8 mouse cellular contexts compared by ENCODE assay signal in the genomic region with DNA sequence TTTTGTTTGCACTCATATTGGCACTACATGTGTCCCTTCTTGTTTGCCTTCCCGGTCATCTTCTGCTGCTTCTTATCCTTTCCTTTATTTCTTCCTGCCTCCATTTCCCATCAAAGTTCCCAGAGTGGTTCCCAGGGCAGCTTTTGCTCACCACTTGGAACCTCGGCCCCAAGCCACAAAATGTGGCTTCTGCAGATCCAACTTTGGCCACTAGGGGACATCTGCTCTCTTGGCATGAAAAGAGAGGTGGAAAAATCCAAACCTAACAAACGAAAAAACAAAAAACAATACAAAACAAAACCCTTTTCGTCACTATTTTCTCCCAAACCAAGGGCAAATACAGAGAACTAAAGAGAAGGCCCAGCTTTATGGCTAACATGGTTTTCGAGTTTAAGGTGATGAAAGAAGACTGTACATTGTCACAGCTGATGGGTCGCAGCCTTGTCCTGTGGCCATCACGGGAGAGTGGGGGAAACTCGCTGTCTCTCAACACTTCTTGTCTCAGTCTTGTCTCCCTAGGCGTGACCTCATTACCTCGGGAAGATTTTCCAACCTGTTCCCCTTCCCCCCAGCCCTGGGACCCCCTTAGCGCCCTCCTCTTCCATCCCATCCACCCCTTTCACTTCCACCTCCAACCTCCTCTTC. TPM values are rescaled to one million over a fixed set of nuclear protein-coding genes. Genes with fewer than 3 reads are reported as not detected.
DNase-seq lines count a peak whose midpoint lies in the region; TF ChIP-seq lines count a peak whose summit lies in the region.

No protein-coding gene starts in this region.

- TF ChIP-seq CTCF in layer of hippocampus, adult 2 months (conservative IDR thresholded peaks at IDR 0.05), result peak; percentile 88

- DNase-seq in layer of hippocampus, adult 2 months (ENCODE audit: low spot score in 2 of 2), result peak in 1 of 2 experiments; percentile 53
- DNase-seq in layer of hippocampus, adult 9-11 months, result no peak
- peak; percentile 64 for DNase-seq in Muller cell, postnatal 12 days (ENCODE audit: inconsistent ontology term)
- peak; percentile 36 to 55 for DNase-seq in cerebellum, postnatal 36 days
- DNase-seq in gastrocnemius, adult 8-10 months (ENCODE audit: low spot score in 2 of 2), result peak; percentile 43 to 44
- peak; percentile 41 to 57 for DNase-seq in kidney, adult 8-10 months
- peak; percentile 81 for DNase-seq in lung, postnatal 10 days
- DNase-seq in spleen, postnatal 4 days (ENCODE audit: low spot score in 2 of 2), result peak; percentile 27 to 79

- H3K4me3 ChIP-seq in layer of hippocampus, adult 2 months, result no peak overlapping the region

- H3K27ac ChIP-seq in layer of hippocampus, adult 2 months, result no peak overlapping the region

RNA-seq across cellular contexts. Expression of a gene that starts 15.4 kb away (rescaled TPM):
- total RNA-seq in layer of hippocampus, adult 2 months (2021), result 10 to 100 TPM; 65.2 to 67.7 TPM
- 10 to 100 TPM; 18.6 to 21.7 (median 19.5) TPM for total RNA-seq in gastrocnemius, adult 8-10 months (2022)

RNA-seq across cellular contexts. Expression of a gene that starts 43.4 kb away (rescaled TPM):
- 10 to 100 TPM; 69.0 to 71.6 TPM for total RNA-seq in layer of hippocampus, adult 2 months (2021)
- total RNA-seq in gastrocnemius, adult 8-10 months (2022), result under 1 TPM; 0.68 to 0.96 (median 0.80) TPM

RNA-seq across cellular contexts. Expression of a gene that starts 57.9 kb away (rescaled TPM):
- total RNA-seq in layer of hippocampus, adult 2 months (2021), result 10 to 100 TPM; 13.4 to 13.7 TPM
- 10 to 100 TPM in 3 of 4 experiments, 1 to 10 TPM in 1; 8.7 to 10.7 (median 10.3) TPM for total RNA-seq in gastrocnemius, adult 8-10 months (2022)

Comparison
In these comparisons a context has a peak if more than half of its experiments do, and no peak if none do; other contexts are left out.
1. RNA of a gene that starts 43.4 kb away (total RNA-seq): 69.0 to 71.6 TPM in layer of hippocampus, adult 2 months; 0.68 to 0.96 TPM in gastrocnemius, adult 8-10 months; every median in the first group is over 10 times any median in the second.